Mouse (Mus musculus): ENCODE measurements around the gene Amdhd2.

- TF ChIP-seq GATA1 (IDR thresholded peaks at IDR 0.05; ENCODE audit: borderline replicate concordance, low read length) (no peak), FLI1 (IDR thresholded peaks at IDR 0.05; ENCODE audit: low read length) (no peak)
Observed at GRCm38 (mm10) chr17:24139968-24140367, 23.6 kb downstream of the Amdhd2 start.
